Mouse (Mus musculus) spleen, adult 12 weeks (tissue): Measurements from ENCODE around the gene Slc38a2.

Experiments used
- DNase-seq: peaks from one replicate; pipeline ENCODE4 v3.0.0; 2022; ENCODE audit warnings: low spot score

Slc38a2 gene

DNA sequence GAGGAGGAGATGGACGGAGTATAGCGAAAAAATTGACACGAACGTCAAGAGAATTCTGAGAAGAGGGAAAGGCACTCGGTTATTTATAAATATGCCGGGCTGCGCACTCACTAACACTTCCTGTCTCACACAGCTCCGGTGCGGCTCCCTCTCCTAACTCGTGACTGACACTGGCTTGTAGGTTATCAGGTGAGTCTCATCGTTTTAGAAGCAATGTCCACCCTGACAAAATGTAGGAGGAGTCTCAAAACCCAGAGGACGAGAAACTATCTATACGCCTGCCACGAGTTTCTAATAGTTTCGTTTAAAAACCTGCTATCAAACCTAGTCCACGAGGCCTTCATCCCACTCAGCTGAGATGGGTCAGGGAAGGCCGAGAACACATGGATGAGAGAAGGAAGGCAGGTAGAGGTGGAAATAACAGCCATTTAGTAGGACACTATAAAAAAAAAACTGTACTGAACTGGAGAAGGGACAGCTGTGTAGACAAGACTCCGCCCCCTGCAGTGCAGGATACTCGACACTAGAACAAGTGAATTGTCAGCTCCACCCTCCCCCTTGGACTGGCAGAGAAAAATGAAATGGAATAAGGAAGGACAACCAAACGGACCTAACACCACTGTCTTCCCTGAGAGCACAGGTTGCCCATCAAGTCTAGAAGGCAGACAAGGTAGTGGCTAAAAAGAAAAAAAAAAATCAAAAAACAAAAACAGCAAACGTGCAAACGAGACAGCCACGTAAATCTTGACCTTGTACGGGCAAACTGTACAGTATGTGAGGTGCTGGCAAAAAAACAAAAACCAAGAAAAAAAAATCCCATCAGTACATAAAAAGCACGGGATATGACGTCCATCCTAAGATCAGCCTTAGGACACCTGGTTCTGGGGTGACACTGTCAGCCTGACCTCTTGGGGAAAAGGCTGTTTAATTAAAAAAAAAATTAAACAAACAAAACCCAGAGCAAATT lies 3.8 kb downstream of the Slc38a2 start:
- no peak for DNase-seq

DNA sequence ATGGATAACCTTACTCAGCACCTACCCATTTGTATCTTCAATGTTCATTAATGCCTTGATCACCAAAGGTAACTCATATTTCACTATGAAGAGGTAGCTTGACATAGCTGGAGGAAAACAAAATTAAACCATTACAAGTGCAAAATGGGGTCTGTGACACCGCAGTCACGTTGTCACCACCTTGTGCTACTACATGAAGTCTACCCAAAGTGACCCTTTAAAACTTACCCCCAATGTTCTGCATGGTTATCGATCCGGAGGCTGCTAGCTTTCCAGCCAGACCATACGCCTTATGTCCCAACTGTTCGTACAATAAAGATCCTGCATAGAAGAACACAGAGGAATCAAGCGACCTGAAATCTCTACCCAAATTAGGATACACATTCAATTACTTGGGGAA lies 4.5 kb downstream of the Slc38a2 start:
- no peak for DNase-seq

DNA sequence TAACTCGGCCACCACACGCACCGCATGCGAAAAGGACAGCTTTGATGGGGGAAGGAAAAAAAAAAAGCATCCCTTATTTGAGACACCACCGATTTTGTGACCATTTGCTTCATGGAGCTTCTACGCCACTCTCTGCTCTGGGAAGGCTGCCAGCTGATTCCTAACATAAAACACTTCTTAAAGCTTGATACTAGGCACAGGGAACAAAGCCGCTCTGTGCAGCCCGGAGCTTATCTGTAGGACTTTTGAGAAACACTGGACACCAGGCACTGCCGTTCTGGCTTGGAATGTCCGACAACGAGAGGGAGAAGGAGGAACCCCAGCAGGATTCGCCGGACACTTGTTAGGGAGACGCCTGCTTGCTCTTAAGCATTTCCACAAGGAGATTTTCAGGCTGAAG lies 5.8 kb downstream of the Slc38a2 start:
- no peak for DNase-seq

DNA sequence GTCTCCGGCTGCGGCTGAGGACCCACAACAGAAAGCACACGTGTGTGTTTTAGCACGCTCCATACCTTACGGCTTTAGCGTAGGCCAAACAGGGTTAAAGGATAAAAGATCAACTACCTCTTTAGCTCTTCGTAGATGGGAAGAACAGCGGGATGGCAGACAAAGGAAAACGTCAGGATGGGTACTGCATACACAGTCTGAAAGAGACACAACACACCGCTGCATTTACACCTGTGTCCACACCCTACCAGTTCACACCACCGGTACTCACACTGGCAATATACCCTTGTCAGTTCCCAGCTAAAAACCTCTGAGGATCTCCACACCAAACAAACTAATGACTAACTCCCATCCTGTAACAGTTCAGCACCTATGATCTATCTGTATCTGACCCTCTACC lies 7.1 kb downstream of the Slc38a2 start:
- no peak for DNase-seq

- no peak for DNase-seq
Measured at GRCm38 (mm10) chr15:96691381-96691780, 8.1 kb downstream of the Slc38a2 start.

GRCm38 (mm10) chr15:96690829-96691228 lies 8.7 kb downstream of the Slc38a2 start:
- DNase-seq = no peak

- no peak for DNase-seq
Measured at GRCm38 (mm10) chr15:96689919-96690318, 9.6 kb downstream of the Slc38a2 start.

GRCm38 (mm10) chr15:96688784-96689318 lies 10.7 kb downstream of the Slc38a2 start:
- no peak for DNase-seq

GRCm38 (mm10) chr15:96688036-96688435 lies 11.5 kb downstream of the Slc38a2 start:
- no peak for DNase-seq

- DNase-seq = no peak
Measured at GRCm38 (mm10) chr15:96687366-96687765, 12.2 kb downstream of the Slc38a2 start.

GRCm38 (mm10) chr15:96686201-96687159 lies 13.1 kb downstream of the Slc38a2 start:
- DNase-seq = no peak

DNA sequence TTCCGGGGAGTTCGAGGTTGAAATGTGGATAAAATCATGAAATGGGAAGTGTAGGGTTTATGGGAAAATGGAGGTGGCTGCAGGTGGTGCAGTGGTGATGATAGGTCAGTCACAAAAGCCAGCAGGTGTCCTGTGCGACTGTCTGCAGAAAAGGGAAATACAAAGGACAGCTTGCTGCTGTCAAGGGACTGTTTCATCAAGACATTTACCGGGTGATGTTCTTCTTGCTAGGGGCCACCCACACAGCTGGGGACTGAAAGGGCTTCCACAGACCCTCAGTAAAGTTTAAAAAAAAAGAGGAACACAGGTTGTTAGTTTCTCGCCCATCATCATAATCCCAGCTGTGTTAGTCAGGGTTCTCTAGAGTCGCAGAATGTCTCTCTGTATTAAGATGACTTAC lies 14.3 kb downstream of the Slc38a2 start:
- DNase-seq = no peak

GRCm38 (mm10) chr15:96684132-96684830 lies 15.2 kb downstream of the Slc38a2 start:
- DNase-seq = no peak

DNA sequence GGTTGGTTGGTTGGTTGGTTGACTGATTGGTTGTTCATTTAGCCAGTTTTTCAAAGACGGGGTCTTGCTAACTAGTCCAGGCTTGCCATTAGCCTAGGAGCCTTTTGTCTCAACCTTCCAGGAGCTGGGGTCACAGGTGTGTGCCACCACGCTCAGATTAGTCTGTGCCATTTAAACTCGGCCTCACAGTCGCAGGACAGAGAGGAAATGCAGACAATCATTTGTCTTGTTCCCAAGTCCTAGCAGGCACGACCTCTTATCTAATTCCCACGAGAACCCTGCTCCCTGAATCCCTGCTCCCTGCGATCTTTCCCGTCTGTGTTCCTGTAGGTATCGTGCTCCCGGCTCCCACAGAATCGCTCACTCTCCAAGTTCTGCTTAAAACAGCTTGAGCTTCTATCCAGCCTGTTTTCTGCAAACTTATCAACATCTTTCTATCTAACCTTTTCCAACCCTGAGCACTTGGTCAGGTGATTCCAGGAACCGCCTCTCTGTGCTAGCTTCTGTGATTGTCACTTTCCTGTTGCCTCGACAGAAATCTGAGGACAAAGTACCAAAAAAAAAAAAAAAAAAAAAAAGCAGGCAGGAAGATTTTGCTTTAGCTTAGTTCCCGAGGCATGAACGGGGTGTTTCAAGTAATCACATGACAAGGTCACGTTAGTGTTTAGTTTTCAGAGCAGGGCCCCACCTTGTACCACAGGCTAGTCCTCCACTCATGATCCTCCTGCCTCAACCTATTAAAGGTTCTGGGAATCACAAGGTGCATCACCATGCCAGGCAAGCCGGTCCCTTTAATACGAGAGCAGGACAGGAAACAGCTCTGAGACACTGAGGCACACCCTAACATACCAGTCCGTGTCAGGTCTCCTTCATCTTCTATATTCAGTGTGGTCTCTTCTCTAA lies 20.4 kb downstream of the Slc38a2 start:
- no peak for DNase-seq

DNA sequence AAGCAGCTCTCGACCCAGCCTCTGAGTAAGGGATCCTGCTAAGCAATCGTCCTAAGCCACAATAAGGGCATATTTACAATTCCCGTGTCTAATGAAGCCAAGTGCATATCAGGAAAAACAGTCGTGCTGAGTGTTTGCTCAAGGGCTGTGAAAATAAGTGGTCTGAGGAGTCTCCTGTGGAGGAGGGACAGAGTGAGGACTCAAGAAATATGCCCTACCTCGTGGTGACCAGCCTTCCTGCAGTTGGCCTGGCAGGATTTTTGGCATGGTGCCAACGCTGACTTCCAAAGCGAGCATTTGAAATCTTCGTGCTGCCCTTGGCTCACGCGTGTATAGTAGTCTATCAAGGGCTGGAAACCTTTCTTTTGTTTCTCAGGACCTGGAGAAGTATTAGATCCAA lies 23.0 kb downstream of the Slc38a2 start:
- no peak for DNase-seq

- DNase-seq = no peak
Measured at GRCm38 (mm10) chr15:96675744-96676143, 23.8 kb downstream of the Slc38a2 start.

- DNase-seq = no peak
Measured at GRCm38 (mm10) chr15:96675055-96675454, 24.5 kb downstream of the Slc38a2 start.

DNA sequence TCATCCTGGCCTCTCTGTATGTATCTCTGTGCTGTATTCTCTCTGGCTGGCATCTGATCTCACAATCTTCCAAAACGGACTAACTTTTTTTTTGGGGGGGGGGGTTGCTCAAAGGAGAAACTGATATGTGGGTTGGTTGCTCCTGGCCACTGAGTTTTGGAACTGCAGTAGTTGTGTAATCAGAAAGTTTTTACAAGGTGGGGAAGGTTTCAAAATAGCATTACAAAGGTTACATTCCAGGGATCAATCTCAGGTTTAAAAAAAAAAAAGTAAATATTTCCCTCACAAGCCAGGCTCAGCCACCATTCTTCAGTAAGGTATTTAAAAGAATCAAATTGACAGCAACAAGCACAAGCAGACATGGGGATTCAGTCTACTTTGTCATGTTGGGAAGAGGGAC lies 25.4 kb downstream of the Slc38a2 start:
- DNase-seq = no peak

GRCm38 (mm10) chr15:96669721-96670120 lies 29.8 kb downstream of the Slc38a2 start:
- no peak for DNase-seq

GRCm38 (mm10) chr15:96666663-96667062 lies 32.9 kb downstream of the Slc38a2 start:
- DNase-seq = peak; percentile 46

GRCm38 (mm10) chr15:96665889-96666288 lies 33.6 kb downstream of the Slc38a2 start:
- peak; percentile 38 for DNase-seq
